Mouse (Mus musculus): ENCODE measurements around the gene Ptprj. TPM values are rescaled to one million over a fixed set of nuclear protein-coding genes. Genes with fewer than 3 reads are reported as not detected.

Ptprj gene
- polyA plus RNA-seq, 1 experiment from 2014 or later, result 4.9 TPM

DNA sequence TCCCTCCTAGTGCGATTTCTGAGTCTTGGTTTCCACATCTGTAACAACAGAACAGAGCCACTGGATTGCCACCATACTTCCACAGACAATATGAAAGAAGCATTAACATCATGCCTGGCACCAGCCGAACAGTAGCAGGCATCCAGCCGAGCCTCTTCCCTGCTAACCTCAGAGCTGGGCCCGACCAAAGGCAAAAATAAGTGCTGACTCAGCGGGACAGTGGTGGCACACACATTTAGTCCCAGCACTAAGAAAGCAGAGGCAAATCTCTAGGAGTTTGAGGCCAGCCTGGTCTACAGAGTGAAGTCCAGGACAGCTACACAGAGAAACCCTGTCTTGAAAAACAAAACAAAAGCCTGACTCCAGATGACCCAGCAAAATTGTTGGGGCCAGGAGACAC is 24.7 kb downstream of the Ptprj start:
- 74% methylated on average over 5 of the region's 5 CpGs for WGBS
- no peaks in the 10 kb centered on the region for H3K27me3 ChIP-seq (replicated peaks)
- H3K9me3 ChIP-seq, result no peaks in the 10 kb centered on the region
- H3K36me3 ChIP-seq, result no peaks in the 10 kb centered on the region
- no peak overlapping the region for H3K4me2 ChIP-seq
- H3K27ac ChIP-seq, result no peak overlapping the region
- H3K9ac ChIP-seq, result no peak overlapping the region
- 0 out of 2 replicates have a peak, but pooled peaks cover 5% of the 10 kb centered on the region for H3K4me1 ChIP-seq
- ATAC-seq (ENCODE audit: insufficient read depth, low FRiP score, low read depth), result no peak
- no peak overlapping the region for H3K4me3 ChIP-seq (replicated peaks)

DNA sequence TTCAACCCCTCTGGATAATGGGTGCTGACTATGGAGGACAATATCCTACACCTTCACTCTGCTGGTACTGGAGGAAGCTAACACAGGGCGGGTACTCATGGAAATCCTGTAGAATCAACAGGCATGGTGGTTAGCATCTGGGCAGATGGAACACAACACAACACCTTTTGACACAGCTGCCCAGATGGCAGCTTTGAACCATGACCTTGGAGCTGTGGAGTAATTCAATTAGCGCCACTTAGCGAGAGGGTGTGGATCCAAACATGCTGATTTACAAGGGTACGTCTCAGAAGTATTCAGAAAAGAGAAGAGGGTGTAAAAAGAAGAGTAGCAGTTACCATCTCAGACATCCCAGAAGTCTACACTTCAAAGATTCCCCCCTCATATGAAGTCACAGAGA is 25.6 kb downstream of the Ptprj start:
- ATAC-seq (ENCODE audit: insufficient read depth, low FRiP score, low read depth), result no peak
- Histone ChIP-seq H3K27me3 (replicated peaks) (no peaks in the 10 kb centered on the region), H3K4me1 (no peaks in the 10 kb centered on the region), H3K4me2 (no peak overlapping the region), H3K4me3 (replicated peaks) (no peak overlapping the region), H3K9me3 (no peaks in the 10 kb centered on the region), H3K36me3 (no peaks in the 10 kb centered on the region), H3K9ac (no peak overlapping the region), H3K27ac (no peak overlapping the region)
- WGBS, result 83% methylated on average over 4 of the region's 4 CpGs

DNA sequence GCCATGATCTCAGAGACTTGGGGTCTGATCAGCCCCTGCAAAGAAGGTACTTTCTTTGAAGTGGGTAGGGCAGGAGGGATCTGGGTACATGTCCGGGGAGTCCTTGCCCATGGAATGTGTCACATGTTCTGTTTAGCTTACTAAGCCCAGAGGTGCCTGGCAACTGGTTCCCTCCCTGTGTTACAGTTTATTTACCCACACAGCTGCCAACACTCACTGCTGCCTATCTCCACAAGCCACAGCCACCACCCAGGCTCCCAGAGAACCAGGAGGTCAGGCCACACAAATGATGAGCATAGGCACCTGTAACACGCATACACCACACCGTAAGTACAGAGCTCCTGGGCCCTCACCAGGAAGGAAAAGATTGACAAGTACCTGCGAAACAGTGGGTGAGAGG is 26.6 kb downstream of the Ptprj start:
- Histone ChIP-seq H3K4me3 (replicated peaks) (no peak overlapping the region), H3K27me3 (replicated peaks) (no peaks in the 10 kb centered on the region), H3K36me3 (no peaks in the 10 kb centered on the region), H3K4me1 (no peaks in the 10 kb centered on the region), H3K9ac (no peak overlapping the region), H3K27ac (no peak overlapping the region), H3K9me3 (no peaks in the 10 kb centered on the region), H3K4me2 (no peak overlapping the region)
- ATAC-seq (ENCODE audit: insufficient read depth, low FRiP score, low read depth), result peak; percentile 80; the same call in 1 of the 2 replicates
- 65% methylated on average over 4 of the region's 4 CpGs for WGBS

DNA sequence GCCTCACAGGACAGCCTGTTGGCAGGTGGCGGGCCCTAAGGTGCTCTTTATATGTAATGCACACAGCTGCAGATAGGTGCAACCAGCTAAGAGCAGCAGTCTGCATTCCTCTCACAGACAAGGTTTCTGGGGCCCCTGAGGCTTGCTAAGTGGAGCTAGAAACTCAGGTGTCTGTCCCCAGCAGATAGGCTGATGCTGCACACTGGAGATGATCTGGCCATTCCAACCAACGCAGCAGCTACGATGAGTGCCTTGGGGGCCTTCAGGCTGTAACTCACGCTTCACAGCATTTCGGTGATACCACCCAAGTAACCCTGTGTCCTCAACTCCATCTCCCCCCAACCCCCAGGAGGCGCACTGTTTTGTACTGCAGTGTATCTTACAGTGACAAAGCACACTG is 29.8 kb downstream of the Ptprj start:
- WGBS, result 87% methylated on average over 6 of the region's 6 CpGs
- Histone ChIP-seq H3K36me3 (no peaks in the 10 kb centered on the region), H3K9ac (no peak overlapping the region), H3K4me3 (replicated peaks) (no peak overlapping the region), H3K4me2 (no peak overlapping the region), H3K27me3 (replicated peaks) (no peaks in the 10 kb centered on the region), H3K9me3 (no peaks in the 10 kb centered on the region), H3K4me1 (no peaks in the 10 kb centered on the region), H3K27ac (no peak overlapping the region)
- no peak for ATAC-seq (ENCODE audit: insufficient read depth, low FRiP score, low read depth)

DNA sequence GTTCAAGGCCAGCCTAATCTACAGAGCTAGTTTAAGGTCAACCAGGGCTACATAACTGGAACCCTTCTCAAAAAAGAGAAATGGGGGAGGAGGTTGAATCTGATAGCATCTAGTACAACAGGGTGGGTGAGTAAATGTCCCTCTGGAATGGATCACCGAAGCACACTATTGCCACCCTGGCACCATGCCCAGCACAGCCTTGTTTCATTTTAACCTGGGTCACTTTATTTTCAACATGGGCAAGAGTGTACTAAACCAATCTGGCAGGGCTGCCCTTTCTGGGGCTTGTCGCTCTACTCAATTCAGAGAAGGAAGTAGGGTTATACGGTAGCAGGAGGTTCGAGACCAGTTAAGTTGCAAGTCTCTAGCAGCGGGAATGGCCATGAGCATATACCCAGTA is 31.9 kb downstream of the Ptprj start:
- H3K36me3 ChIP-seq, result no peaks in the 10 kb centered on the region
- no peak overlapping the region for H3K27ac ChIP-seq
- no peaks in the 10 kb centered on the region for H3K27me3 ChIP-seq (replicated peaks)
- WGBS, result 83% methylated on average over 5 of the region's 5 CpGs
- no peak for ATAC-seq (ENCODE audit: insufficient read depth, low FRiP score, low read depth)
- no peak overlapping the region for H3K9ac ChIP-seq
- H3K4me2 ChIP-seq, result no peak overlapping the region
- H3K9me3 ChIP-seq, result no peaks in the 10 kb centered on the region
- H3K4me1 ChIP-seq, result no peaks in the 10 kb centered on the region
- no peak overlapping the region for H3K4me3 ChIP-seq (replicated peaks)

DNA sequence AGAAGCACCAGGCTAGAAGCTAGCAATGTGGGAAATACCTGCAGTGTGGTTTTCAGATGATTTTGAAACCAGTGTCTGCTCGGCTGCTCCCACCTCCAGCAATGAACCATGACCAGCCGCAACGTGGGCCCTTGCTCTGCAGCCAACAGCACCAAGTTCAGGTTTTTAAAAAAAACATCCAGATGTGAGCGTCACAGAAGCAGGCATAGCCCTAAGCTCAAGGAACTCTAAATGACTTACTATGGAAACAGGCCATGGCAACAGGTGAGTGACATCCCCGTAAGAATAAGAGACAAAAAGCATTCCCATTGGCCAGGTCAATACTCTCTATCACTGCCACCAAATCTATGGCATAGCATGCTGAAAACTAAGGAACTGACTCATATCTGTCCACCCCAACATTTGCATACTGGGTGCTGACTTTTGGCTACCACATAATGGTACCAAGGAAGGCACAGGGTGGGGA is 33.3 kb downstream of the Ptprj start:
- H3K27ac ChIP-seq, result no peak overlapping the region

DNA sequence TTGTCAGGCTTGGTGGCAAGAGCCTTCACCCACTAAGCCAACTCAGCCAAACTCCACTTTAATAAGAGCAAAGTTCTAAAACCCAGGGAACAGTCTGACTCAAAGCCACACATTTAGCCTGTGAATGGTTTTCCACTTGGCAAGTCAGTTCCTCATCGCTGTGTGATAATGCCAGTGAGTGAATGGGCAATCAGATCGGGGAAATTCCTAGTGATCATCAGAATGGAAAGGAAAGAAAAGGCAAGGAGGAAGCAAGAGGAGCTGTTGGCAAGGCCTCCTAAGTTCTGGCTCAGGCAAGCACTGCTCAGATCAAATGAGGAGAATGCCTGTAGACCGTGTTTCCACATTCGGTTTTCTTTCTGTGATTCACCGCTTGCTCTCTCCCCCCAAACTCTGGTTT is 35.2 kb downstream of the Ptprj start:
- no peaks in the 10 kb centered on the region for H3K9me3 ChIP-seq
- ATAC-seq (ENCODE audit: insufficient read depth, low FRiP score, low read depth), result no peak
- 77% methylated on average over 5 of the region's 5 CpGs for WGBS
- no peak overlapping the region for H3K4me3 ChIP-seq (replicated peaks)
- no peak overlapping the region for H3K27ac ChIP-seq
- H3K9ac ChIP-seq, result no peak overlapping the region
- no peaks in the 10 kb centered on the region for H3K27me3 ChIP-seq (replicated peaks)
- no peaks in the 10 kb centered on the region for H3K36me3 ChIP-seq
- no peaks in the 10 kb centered on the region for H3K4me1 ChIP-seq
- no peak overlapping the region for H3K4me2 ChIP-seq

More for the DNA sequence above, 33.3 kb downstream of the Ptprj start:
- no peak for ATAC-seq (ENCODE audit: insufficient read depth, low FRiP score, low read depth)
- H3K4me1 ChIP-seq, result no peaks in the 10 kb centered on the region
- H3K36me3 ChIP-seq, result no peaks in the 10 kb centered on the region
- no peak overlapping the region for H3K4me3 ChIP-seq (replicated peaks)
- H3K4me2 ChIP-seq, result no peak overlapping the region
- H3K9me3 ChIP-seq, result no peaks in the 10 kb centered on the region
- no peaks in the 10 kb centered on the region for H3K27me3 ChIP-seq (replicated peaks)
- no peak overlapping the region for H3K9ac ChIP-seq
- WGBS, result 88% methylated on average over 5 of the region's 5 CpGs

DNA sequence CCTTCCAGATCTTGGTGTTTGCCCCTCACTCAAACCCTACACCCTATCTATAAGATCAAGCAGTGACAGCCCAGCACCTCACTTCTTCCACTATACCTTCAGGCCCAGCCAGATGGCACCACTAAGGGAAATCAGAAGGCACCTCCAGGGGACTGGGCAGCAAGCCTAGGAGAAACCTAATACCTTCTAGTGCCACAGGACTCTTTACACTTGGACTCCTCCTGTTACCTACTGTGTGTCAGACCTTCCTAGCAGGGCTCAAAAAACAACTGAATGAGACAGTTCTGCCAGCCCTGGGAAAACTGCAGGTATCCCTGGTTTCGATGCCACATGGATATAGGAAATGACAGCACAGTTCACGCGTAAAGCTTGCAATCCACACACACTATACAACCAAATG is 36.5 kb downstream of the Ptprj start:
- Histone ChIP-seq H3K4me2 (no peak overlapping the region), H3K9me3 (no peaks in the 10 kb centered on the region), H3K27me3 (replicated peaks) (no peaks in the 10 kb centered on the region), H3K36me3 (no peaks in the 10 kb centered on the region), H3K4me3 (replicated peaks) (no peak overlapping the region), H3K4me1 (no peaks in the 10 kb centered on the region), H3K9ac (no peak overlapping the region), H3K27ac (no peak overlapping the region)
- ATAC-seq (ENCODE audit: insufficient read depth, low FRiP score, low read depth), result no peak
- 91% methylated on average over 3 of the region's 3 CpGs for WGBS

DNA sequence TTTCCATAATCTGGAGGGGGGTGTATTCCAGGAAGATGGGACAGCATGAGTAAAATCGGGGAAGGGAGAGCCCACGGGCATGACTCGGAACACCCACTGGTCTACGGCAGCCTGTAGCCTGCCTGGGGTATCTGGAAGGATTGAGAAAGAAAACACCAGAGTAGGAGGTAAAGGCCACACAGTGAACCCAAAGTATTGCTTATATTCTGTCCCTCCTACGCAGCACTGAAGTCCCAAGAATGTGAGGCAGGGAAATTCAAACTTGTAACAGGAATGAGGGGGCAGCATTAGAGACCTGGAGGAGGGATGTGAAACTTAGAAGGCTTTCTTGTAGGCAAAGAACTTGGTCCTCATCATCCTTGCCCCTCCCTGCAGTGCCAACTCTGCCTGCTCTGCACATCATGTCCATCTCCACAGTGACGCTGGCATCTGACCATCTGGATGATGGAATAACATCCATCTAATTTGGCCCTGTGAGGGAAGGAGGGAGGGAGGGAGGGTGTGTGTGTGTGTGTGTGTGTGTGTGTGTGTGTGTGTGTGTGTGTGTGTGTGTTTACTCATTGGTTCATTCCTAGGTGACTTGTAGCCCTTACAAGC is 37.2 kb downstream of the Ptprj start:
- H3K27me3 ChIP-seq (replicated peaks), result no peaks in the 10 kb centered on the region
- H3K4me3 ChIP-seq (replicated peaks), result no peak overlapping the region
- no peaks in the 10 kb centered on the region for H3K36me3 ChIP-seq
- no peak overlapping the region for H3K4me2 ChIP-seq
- no peak for ATAC-seq (ENCODE audit: insufficient read depth, low FRiP score, low read depth)
- H3K9me3 ChIP-seq, result no peaks in the 10 kb centered on the region
- H3K9ac ChIP-seq, result no peak overlapping the region
- WGBS, result 81% methylated on average over 6 of the region's 6 CpGs
- H3K27ac ChIP-seq, result no peak overlapping the region
- H3K4me1 ChIP-seq, result no peaks in the 10 kb centered on the region

DNA sequence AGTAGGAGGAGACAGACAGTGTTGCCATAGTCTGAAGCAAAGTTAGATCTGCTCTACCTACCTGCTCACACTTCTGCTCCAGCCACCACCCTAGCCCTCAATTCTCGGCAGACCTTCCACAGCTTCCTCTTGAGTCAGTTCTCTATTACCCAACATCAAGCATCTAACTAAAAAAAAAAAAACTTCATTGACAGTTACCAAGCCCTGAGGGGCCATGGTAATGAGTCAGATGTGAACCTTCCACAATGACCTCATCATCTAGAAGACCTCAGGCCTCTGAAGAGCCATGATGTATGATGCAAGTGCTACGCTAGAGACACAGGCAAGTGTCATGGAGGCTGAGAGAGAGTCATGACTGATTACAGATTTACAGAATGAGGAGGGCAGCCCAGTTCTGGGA is 37.8 kb downstream of the Ptprj start:
- H3K36me3 ChIP-seq, result no peaks in the 10 kb centered on the region
- WGBS, result 71% methylated on average over 2 of the region's 2 CpGs
- no peak overlapping the region for H3K9ac ChIP-seq
- no peak for ATAC-seq (ENCODE audit: insufficient read depth, low FRiP score, low read depth)
- no peaks in the 10 kb centered on the region for H3K9me3 ChIP-seq
- H3K27me3 ChIP-seq (replicated peaks), result no peaks in the 10 kb centered on the region
- H3K27ac ChIP-seq, result no peak overlapping the region
- no peaks in the 10 kb centered on the region for H3K4me1 ChIP-seq
- no peak overlapping the region for H3K4me3 ChIP-seq (replicated peaks)
- no peak overlapping the region for H3K4me2 ChIP-seq

DNA sequence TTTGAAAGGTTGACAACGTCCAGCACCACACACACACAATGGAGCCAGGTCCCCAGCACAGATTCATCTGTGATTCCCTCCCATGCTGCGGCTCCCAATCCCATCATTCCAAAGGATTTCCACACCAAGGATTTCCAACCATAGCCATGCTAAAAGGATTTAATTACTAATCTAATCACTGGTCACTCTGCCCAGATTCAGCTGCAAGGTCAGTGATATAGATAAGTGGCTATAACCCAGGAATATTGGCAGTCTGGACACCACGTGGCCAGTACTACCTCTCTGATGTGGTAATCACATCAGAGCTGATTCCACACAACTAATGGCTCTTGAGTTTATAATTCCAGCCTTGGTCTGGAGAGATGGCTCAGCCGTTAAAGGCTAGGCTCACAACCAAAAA is 41.2 kb downstream of the Ptprj start:
- no peaks in the 10 kb centered on the region for H3K9me3 ChIP-seq
- H3K27ac ChIP-seq, result no peak overlapping the region
- H3K27me3 ChIP-seq (replicated peaks), result no peaks in the 10 kb centered on the region
- no peak for ATAC-seq (ENCODE audit: insufficient read depth, low FRiP score, low read depth)
- WGBS, result 78% methylated on average over 4 of the region's 4 CpGs
- no peak overlapping the region for H3K9ac ChIP-seq
- H3K36me3 ChIP-seq, result no peaks in the 10 kb centered on the region
- no peak overlapping the region for H3K4me2 ChIP-seq
- H3K4me3 ChIP-seq (replicated peaks), result no peak overlapping the region
- no peaks in the 10 kb centered on the region for H3K4me1 ChIP-seq

DNA sequence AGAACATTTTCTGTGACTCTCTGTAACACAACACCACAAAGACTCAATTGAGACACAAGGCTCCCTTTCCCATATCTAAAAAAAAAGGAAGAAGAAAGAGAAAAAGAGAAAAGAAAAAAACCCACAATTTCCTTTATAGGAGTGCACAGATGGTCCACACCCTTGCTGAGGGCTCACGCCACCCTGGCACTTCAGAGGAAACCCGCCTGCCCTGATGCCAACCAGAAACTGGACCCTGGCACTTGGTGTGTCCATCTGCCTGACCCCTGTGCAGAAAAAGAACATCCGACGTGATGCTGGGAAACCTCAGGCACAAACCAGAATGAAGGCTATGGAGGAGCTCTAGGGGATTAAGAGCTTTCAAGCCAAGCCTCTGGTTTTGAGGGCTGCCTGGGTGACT is 43.2 kb downstream of the Ptprj start:
- Histone ChIP-seq H3K27me3 (replicated peaks) (no peaks in the 10 kb centered on the region), H3K4me3 (replicated peaks) (no peak overlapping the region), H3K27ac (no peak overlapping the region), H3K9me3 (no peaks in the 10 kb centered on the region), H3K4me1 (no peaks in the 10 kb centered on the region), H3K36me3 (no peaks in the 10 kb centered on the region), H3K9ac (no peak overlapping the region), H3K4me2 (no peak overlapping the region)
- ATAC-seq (ENCODE audit: insufficient read depth, low FRiP score, low read depth), result no peak
- WGBS, result 79% methylated on average over 4 of the region's 4 CpGs

DNA sequence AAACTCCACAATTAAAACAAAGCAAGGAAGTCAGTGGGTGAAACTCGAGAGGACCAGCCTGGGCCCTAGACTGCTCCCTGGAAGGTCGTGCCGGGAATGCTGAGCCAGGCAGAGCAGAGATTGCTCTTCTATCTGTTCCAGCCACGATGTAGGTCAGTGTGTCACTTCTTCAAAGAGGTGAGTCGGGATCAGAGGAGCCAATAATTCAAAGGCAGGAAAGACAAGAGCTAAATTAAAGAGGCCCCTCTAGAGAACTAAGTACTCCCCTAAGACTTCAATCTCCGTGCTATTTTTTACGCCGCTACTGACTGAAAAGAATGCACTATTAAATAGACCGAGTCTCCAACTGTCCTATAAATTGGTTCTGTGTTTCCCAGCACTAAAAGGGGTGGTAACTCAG is 43.9 kb downstream of the Ptprj start:
- Histone ChIP-seq H3K9me3 (no peaks in the 10 kb centered on the region), H3K9ac (no peak overlapping the region), H3K36me3 (no peaks in the 10 kb centered on the region), H3K4me3 (replicated peaks) (no peak overlapping the region), H3K4me2 (no peak overlapping the region), H3K4me1 (no peaks in the 10 kb centered on the region), H3K27ac (no peak overlapping the region), H3K27me3 (replicated peaks) (no peaks in the 10 kb centered on the region)
- whole genome bisulfite sequencing, result 39% methylated on average over 9 of the region's 9 CpGs
- no peak for ATAC-seq (ENCODE audit: insufficient read depth, low FRiP score, low read depth)

Measured in stomach, embryonic 15.5 days (tissue).